Mouse (Mus musculus) neutrophil, adult 5-6 weeks (primary cell): ENCODE measurements at regions not wholly inside any gene's neighbourhood (a gene's known extent, or its start where the extent isn't known, plus 50 kb on each side); places are given as distances from the start of the nearest gene placed in this dataset.

Experiments
- ATAC-seq: fragments of 151-379, 151-347 bp; 2 replicates; pipeline ENCODE4 v1.8.0; 2017; ENCODE audit warnings: mild to moderate bottlenecking, moderate TSS enrichment; ENCODE audit not compliant: insufficient number of reproducible peaks, poor library complexity, low FRiP score, severe bottlenecking; ENCODE audit errors: extremely low read depth

GRCm38 (mm10) chr19:14035371-14035770 lies 122.0 kb downstream of the Olfr1505 start:
- no peak for ATAC-seq

- no peak for ATAC-seq
These were observed 122.5 kb downstream of the Olfr1505 start for GRCm38 (mm10) chr19:14035785-14036184.

GRCm38 (mm10) chr19:14036750-14037149 lies 123.4 kb downstream of the Olfr1505 start:
- no peak for ATAC-seq

GRCm38 (mm10) chr19:14042753-14043152 lies 129.4 kb downstream of the Olfr1505 start:
- no peak for ATAC-seq

GRCm38 (mm10) chr19:14045456-14045855 lies 132.1 kb downstream of the Olfr1505 start:
- ATAC-seq, result no peak

- ATAC-seq, result no peak
These were observed 138.7 kb downstream of the Olfr1505 start for GRCm38 (mm10) chr19:14052052-14052451.

GRCm38 (mm10) chr19:14080538-14080937 lies 167.2 kb downstream of the Olfr1505 start:
- no peak for ATAC-seq

- no peak for ATAC-seq
These were observed 171.4 kb downstream of the Olfr1505 start for GRCm38 (mm10) chr19:14084726-14085125.

GRCm38 (mm10) chr19:14090106-14090505 lies 176.8 kb downstream of the Olfr1505 start:
- no peak for ATAC-seq

GRCm38 (mm10) chr19:14094191-14094590 lies 180.9 kb downstream of the Olfr1505 start:
- ATAC-seq, result no peak

- ATAC-seq, result no peak
These were observed 182.9 kb downstream of the Olfr1505 start for GRCm38 (mm10) chr19:14096187-14096586.

GRCm38 (mm10) chr19:14109091-14109490 lies 195.8 kb downstream of the Olfr1505 start:
- no peak for ATAC-seq

GRCm38 (mm10) chr19:14123348-14124113 lies 210.2 kb downstream of the Olfr1505 start:
- no peak for ATAC-seq

GRCm38 (mm10) chr19:14124250-14124827 lies 211.0 kb downstream of the Olfr1505 start:
- no peak for ATAC-seq

GRCm38 (mm10) chr19:14124986-14125385 lies 211.7 kb downstream of the Olfr1505 start:
- no peak for ATAC-seq

- ATAC-seq, result no peak
These were observed 215.3 kb downstream of the Olfr1505 start for GRCm38 (mm10) chr19:14128397-14129209.

- ATAC-seq, result no peak
These were observed 247.9 kb downstream of the Olfr1505 start for GRCm38 (mm10) chr19:14161217-14161616.

GRCm38 (mm10) chr19:14162773-14163172 lies 249.4 kb downstream of the Olfr1505 start:
- ATAC-seq, result no peak

- no peak for ATAC-seq
These were observed 252.4 kb downstream of the Olfr1505 start for GRCm38 (mm10) chr19:14165775-14166174.

GRCm38 (mm10) chr19:14180244-14180643 lies 266.9 kb downstream of the Olfr1505 start:
- ATAC-seq, result no peak
